ENCODE assay signal across 12 mouse cellular contexts in the genomic region with DNA sequence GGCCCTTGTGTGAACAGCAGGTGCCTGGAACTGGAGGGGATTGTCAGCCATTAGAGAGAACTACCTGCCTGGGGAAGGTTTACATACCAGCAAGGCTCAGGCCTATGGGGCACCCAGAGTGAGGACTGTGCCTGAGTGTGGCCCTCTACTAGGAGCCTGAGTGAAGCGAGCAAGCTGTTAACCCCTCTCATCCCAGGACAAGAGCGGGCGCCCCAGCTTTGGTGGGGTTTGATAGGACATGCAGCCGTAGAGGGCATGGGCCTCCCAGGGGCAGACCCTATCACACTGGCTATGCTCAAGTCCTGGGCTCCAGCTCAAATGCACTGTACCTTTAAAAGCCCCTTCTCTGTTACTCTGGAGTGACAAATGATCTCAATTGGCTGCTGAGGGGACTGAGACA. TPM values are rescaled to one million over a fixed set of nuclear protein-coding genes. Genes with fewer than 3 reads are reported as not detected.
DNase-seq lines count a peak whose midpoint lies in the region; ATAC-seq and TF ChIP-seq lines count a peak whose summit lies in the region.
"Had no signal": no experiment of that assay in that cellular context is flagged by ENCODE, and none has a peak within 500 bp of the region (broad histone marks: within the 10 kb centered on the region; RNA-seq: fewer than 3 reads in every experiment).

No protein-coding gene starts in this region.

- DNase-seq in heart, adult 11 months, result peak; percentile 93
- no peak for DNase-seq in heart, adult 18-20 months
- DNase-seq in layer of hippocampus, adult 2 months (ENCODE audit: low spot score in 2 of 2), result no peak
- DNase-seq in layer of hippocampus, postnatal 36 days, result no peak
- no peak for DNase-seq in urinary bladder, postnatal 14 days (ENCODE audit: low spot score)
- no peak for DNase-seq in spleen, postnatal 4 days (ENCODE audit: low spot score in 2 of 2)
- DNase-seq: cerebellum, adult 18-20 months; kidney, adult 2 months; midbrain, embryonic 14.5 days; thymus, postnatal 36 days had no signal

- H3K36me3 ChIP-seq in embryonic facial prominence, embryonic 15.5 days, result peaks cover 43% of the 10 kb centered on the region
- H3K36me3 ChIP-seq in limb, embryonic 13.5 days, result peaks cover 83% of the 10 kb centered on the region

- ATAC-seq in embryonic facial prominence, embryonic 15.5 days (ENCODE audit: insufficient number of reproducible peaks, low FRiP score, low TSS enrichment, low read depth), result no peak
- no peak for ATAC-seq in limb, embryonic 13.5 days (ENCODE audit: low FRiP score, low read depth)

- H3K4me2 ChIP-seq in embryonic facial prominence, embryonic 15.5 days (replicated peaks), result no peak overlapping the region
- peak overlapping the region; percentile 45 for H3K4me2 ChIP-seq in limb, embryonic 13.5 days (replicated peaks)

- 54% methylated on average over 4 of the region's 4 CpGs for WGBS in embryonic facial prominence, embryonic 15.5 days
- 76% methylated on average over 4 of the region's 4 CpGs for WGBS in limb, embryonic 13.5 days

- H3K9ac ChIP-seq in embryonic facial prominence, embryonic 15.5 days, result no peak overlapping the region
- peak overlapping the region; percentile 32 for H3K9ac ChIP-seq in limb, embryonic 13.5 days

- no peaks in the 10 kb centered on the region for H3K9me3 ChIP-seq in embryonic facial prominence, embryonic 15.5 days (replicated peaks)
- no peaks in the 10 kb centered on the region for H3K9me3 ChIP-seq in limb, embryonic 13.5 days

- TF ChIP-seq CTCF in layer of hippocampus, adult 2 months (conservative IDR thresholded peaks at IDR 0.05), result no peak

- H3K4me1 ChIP-seq in embryonic facial prominence, embryonic 15.5 days, result peaks cover 93% of the 10 kb centered on the region
- peaks cover 97% of the 10 kb centered on the region for H3K4me1 ChIP-seq in limb, embryonic 13.5 days

- 0 out of 2 replicates have a peak overlapping the region, but pooled peaks have one; percentile 52 for H3K27ac ChIP-seq in layer of hippocampus, adult 2 months
- H3K27ac ChIP-seq in embryonic facial prominence, embryonic 15.5 days (replicated peaks), result peak overlapping the region; percentile 80
- peak overlapping the region; percentile 82 for H3K27ac ChIP-seq in limb, embryonic 13.5 days

- no peaks in the 10 kb centered on the region for H3K27me3 ChIP-seq in embryonic facial prominence, embryonic 15.5 days
- no peaks in the 10 kb centered on the region for H3K27me3 ChIP-seq in limb, embryonic 13.5 days

- no peak overlapping the region for H3K4me3 ChIP-seq in layer of hippocampus, adult 2 months
- no peak overlapping the region for H3K4me3 ChIP-seq in embryonic facial prominence, embryonic 15.5 days (replicated peaks)
- H3K4me3 ChIP-seq in limb, embryonic 13.5 days, result no peak overlapping the region; the same call in 1 of the 2 replicates

RNA-seq across cellular contexts. Expression of gene Dnaja3, which starts 7.0 kb away (rescaled TPM):
- 100 to 1,000 TPM; 152 to 155 TPM for total RNA-seq in heart, adult 18-20 months (2021)
- total RNA-seq in layer of hippocampus, adult 2 months (2021), result 10 to 100 TPM; 61.2 to 65.4 TPM
- 10 to 100 TPM; 61.7 to 65.6 TPM for total RNA-seq in layer of hippocampus, postnatal 36 days (2021)
- 61.2 and 62.6 TPM in 2 replicates for polyA plus RNA-seq in embryonic facial prominence, embryonic 15.5 days (2015; fragmentation: Nextera tagmentation; extraction: Ambion mirVana)
- polyA plus RNA-seq in limb, embryonic 13.5 days (2015; fragmentation: Nextera tagmentation; extraction: Ambion mirVana), result 56.6 and 60.0 TPM in 2 replicates

RNA-seq across cellular contexts. Expression of gene Vasn, which starts 7.1 kb away (rescaled TPM):
- total RNA-seq in heart, adult 18-20 months (2021), result 1 to 10 TPM; 7.7 to 9.7 TPM
- 1 to 10 TPM; 5.7 to 6.2 TPM for total RNA-seq in layer of hippocampus, adult 2 months (2021)
- total RNA-seq in layer of hippocampus, postnatal 36 days (2021), result 1 to 10 TPM; 4.4 to 5.7 TPM
- polyA plus RNA-seq in embryonic facial prominence, embryonic 15.5 days (2015; fragmentation: Nextera tagmentation; extraction: Ambion mirVana), result 33.7 and 36.8 TPM in 2 replicates
- 35.6 and 35.9 TPM in 2 replicates for polyA plus RNA-seq in limb, embryonic 13.5 days (2015; fragmentation: Nextera tagmentation; extraction: Ambion mirVana)

RNA-seq across cellular contexts. Expression of gene Pam16, which starts 22.0 kb away (rescaled TPM):
- 100 to 1,000 TPM; 154 TPM for total RNA-seq in heart, adult 18-20 months (2021)
- total RNA-seq in layer of hippocampus, adult 2 months (2021), result 10 to 100 TPM; 72.3 to 75.2 TPM
- total RNA-seq in layer of hippocampus, postnatal 36 days (2021), result 10 to 100 TPM; 84.4 to 90.4 TPM
- polyA plus RNA-seq in embryonic facial prominence, embryonic 15.5 days (2015; fragmentation: Nextera tagmentation; extraction: Ambion mirVana), result 83.4 and 107 TPM in 2 replicates
- 105 and 106 TPM in 2 replicates for polyA plus RNA-seq in limb, embryonic 13.5 days (2015; fragmentation: Nextera tagmentation; extraction: Ambion mirVana)

RNA-seq across cellular contexts. Expression of gene Coro7, which starts 32.7 kb away (rescaled TPM):
- 10 to 100 TPM; 12.7 to 14.2 TPM for total RNA-seq in heart, adult 18-20 months (2021)
- total RNA-seq in layer of hippocampus, adult 2 months (2021), result 10 to 100 TPM; 85.6 to 93.4 TPM
- total RNA-seq in layer of hippocampus, postnatal 36 days (2021), result 10 to 100 TPM; 79.4 to 96.0 TPM
- 17.2 and 21.4 TPM in 2 replicates for polyA plus RNA-seq in embryonic facial prominence, embryonic 15.5 days (2015; fragmentation: Nextera tagmentation; extraction: Ambion mirVana)
- 19.6 and 20.8 TPM in 2 replicates for polyA plus RNA-seq in limb, embryonic 13.5 days (2015; fragmentation: Nextera tagmentation; extraction: Ambion mirVana)

RNA-seq across cellular contexts. Expression of gene Glis2, which starts 52.3 kb away (rescaled TPM):
- 1 to 10 TPM; 6.2 to 8.5 TPM for total RNA-seq in heart, adult 18-20 months (2021)
- total RNA-seq in layer of hippocampus, adult 2 months (2021), result 10 to 100 TPM; 11.0 to 13.9 TPM
- 10 to 100 TPM; 13.1 to 14.6 TPM for total RNA-seq in layer of hippocampus, postnatal 36 days (2021)
- 33.2 and 33.4 TPM in 2 replicates for polyA plus RNA-seq in embryonic facial prominence, embryonic 15.5 days (2015; fragmentation: Nextera tagmentation; extraction: Ambion mirVana)
- 32.0 and 39.4 TPM in 2 replicates for polyA plus RNA-seq in limb, embryonic 13.5 days (2015; fragmentation: Nextera tagmentation; extraction: Ambion mirVana)
